Mouse (Mus musculus): ENCODE measurements around the gene Aox4.

GRCm38 (mm10) chr1:58240347-58240746 lies 30.1 kb downstream of the Aox4 start:
- TF ChIP-seq CTCF (IDR thresholded peaks at IDR 0.05; ENCODE audit: low read depth, low read length) (no peak), POLR2A (IDR thresholded peaks at IDR 0.05; ENCODE audit: borderline replicate concordance, low read depth, low read length) (no peak)
